Mouse (Mus musculus): ENCODE data around the gene Eya4.

Eya4 gene

GRCm38 (mm10) chr10:23233425-23233824 is 117.2 kb downstream of the Eya4 start:
- DNase-seq (ENCODE audit: low spot score in 2 of 2), result no peak

- no peak for DNase-seq (ENCODE audit: low spot score in 2 of 2)
Measured at GRCm38 (mm10) chr10:23230863-23231262, 119.7 kb downstream of the Eya4 start.

GRCm38 (mm10) chr10:23223336-23223735 is 127.2 kb downstream of the Eya4 start:
- no peak for DNase-seq (ENCODE audit: low spot score in 2 of 2)

GRCm38 (mm10) chr10:23220432-23220831 is 130.2 kb downstream of the Eya4 start:
- no peak for DNase-seq (ENCODE audit: low spot score in 2 of 2)

DNA sequence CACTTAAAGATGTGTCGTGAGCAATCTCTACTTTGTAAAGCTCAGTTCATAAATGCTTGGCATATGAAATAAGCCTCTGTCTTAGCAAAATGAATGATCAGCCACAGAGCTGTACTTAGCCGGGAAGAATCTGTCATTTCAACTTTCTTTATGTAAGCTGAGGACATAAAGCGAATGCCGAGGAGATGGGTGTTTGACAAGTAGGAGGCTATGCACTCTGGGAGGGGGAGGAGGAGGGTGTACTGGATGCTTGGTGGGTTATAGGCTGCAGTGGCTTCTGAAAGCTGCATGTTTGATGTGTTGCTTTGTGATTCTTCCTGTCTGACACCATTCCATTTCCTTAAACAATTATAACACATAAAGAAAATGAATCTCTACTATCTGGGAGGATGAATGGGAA is 133.8 kb downstream of the Eya4 start:
- DNase-seq (ENCODE audit: low spot score in 2 of 2), result no peak

DNA sequence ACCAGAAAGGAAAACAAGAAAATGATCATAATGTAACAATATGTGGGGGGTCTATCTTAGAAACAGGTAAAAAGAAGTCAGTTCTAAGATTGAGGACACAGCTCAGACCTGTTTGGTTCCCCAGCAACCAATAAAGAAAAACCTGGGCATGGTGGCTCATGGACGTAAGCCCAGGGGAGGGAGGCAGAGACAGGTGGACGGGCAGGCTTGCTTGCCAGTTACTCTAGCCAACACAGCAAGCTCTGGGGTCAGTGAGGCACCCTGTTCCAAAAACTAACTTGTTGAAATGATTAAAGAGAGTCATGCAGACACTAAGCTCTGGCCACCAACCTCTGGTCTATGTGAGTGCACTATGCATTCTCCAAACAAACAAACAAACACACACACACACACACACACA is 139.2 kb downstream of the Eya4 start:
- no peak for DNase-seq (ENCODE audit: low spot score in 2 of 2)

- DNase-seq (ENCODE audit: low spot score in 2 of 2), result no peak
Measured at GRCm38 (mm10) chr10:23203885-23204284, 146.7 kb downstream of the Eya4 start.

GRCm38 (mm10) chr10:23203144-23203838 is 147.3 kb downstream of the Eya4 start:
- DNase-seq (ENCODE audit: low spot score in 2 of 2), result no peak

DNA sequence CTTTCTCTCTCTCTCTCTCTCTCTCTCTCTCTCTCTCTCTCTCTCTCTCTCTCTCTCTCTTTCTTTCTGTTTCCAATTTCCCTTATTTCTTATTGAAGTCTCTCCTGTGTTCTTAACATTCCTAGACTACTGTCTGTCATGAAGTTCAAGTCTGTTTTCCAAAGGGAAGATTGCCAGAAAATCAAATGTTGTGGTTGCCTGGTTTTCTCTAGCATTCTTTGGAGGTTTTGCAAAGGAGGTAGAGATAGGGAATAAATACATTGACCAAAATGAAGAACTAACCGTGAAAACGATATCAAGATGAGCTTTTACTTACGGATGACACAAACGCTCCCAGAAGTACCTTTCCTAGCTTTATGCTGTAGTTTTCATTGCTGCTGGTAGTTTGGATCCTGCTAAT is 148.0 kb downstream of the Eya4 start:
- no peak for DNase-seq (ENCODE audit: low spot score in 2 of 2)

DNA sequence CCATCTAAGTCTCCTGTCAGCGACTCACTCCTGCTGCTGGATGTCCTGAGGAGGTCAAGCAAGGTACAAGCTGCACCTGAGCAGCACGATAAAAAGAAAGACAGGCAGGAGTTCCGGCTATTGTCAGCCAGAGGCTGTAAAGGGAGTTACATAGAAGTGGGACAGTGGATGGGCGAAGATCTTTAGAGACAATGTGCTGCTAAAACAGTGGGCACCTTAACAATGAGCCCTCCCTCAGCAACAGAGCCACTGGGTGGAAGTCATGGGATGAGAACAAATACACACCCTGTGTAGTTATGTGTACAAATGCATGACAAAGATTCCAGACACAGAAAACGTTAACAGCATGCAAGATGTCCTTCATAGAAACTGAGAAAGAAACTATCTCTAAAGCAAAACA is 152.3 kb downstream of the Eya4 start:
- no peak for DNase-seq (ENCODE audit: low spot score in 2 of 2)

DNA sequence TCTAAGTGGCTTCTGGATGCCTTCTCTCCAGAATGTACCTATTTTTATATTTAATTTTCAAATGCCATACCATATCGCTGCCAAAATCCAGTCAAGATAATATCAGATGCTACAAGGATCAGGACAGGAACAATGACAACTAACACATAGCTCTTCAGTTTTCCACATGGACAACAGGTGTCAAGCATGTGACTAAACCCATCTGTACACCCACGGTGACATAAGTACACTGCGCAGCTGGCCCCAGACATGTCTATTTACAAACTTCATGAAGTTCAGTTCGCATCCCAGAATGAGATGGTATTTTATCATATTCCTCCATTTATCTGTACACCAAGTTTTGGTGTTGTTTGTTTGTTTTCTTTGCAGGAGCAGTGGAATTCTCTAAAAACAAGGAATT is 154.2 kb downstream of the Eya4 start:
- no peak for DNase-seq (ENCODE audit: low spot score in 2 of 2)

- DNase-seq (ENCODE audit: low spot score in 2 of 2), result no peak
Measured at GRCm38 (mm10) chr10:23195337-23195736, 155.2 kb downstream of the Eya4 start.

- DNase-seq (ENCODE audit: low spot score in 2 of 2), result no peak
Measured at GRCm38 (mm10) chr10:23189836-23190235, 160.8 kb downstream of the Eya4 start.

DNA sequence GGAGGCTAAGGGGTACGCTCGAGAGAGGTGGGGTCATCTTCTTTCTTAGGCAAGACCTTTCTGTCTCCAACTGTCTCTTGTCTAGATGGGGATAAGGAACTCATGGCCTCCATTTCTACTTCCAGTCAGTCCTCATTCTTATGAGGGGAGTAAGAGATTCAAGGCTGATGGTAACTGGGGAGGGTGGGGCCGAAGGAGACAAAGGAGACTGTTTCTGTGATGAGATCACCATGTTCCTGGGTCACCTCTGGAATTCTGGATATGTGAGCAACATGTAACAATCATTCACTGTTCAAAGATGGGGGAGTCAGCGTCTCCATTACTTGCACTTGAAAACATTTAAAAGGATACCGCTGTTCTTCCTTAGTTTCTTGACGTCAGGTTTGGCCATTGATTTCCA is 165.2 kb downstream of the Eya4 start:
- no peak for DNase-seq (ENCODE audit: low spot score in 2 of 2)

- DNase-seq (ENCODE audit: low spot score in 2 of 2), result no peak
Measured at GRCm38 (mm10) chr10:23181572-23182493, 168.8 kb downstream of the Eya4 start.

DNA sequence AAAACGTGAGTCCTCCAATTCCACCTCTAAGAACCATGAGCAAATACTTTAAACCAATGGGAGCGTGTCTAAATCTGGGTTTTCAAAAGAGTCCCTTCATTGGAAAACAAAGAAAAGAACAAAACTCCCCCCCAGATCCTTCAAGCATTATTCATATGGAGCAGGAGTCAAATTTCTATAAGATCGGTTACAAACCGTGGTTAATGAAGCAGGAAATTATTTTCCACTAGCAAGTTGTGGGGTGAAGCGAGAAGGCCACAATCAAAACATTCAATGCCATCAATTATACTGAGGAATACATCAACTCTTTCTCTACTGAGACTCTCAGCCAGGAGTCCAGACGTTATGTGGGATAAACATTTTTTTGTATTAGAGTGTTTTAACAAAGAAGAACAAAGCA is 171.3 kb downstream of the Eya4 start:
- DNase-seq (ENCODE audit: low spot score in 2 of 2), result no peak

- no peak for DNase-seq (ENCODE audit: low spot score in 2 of 2)
Measured at GRCm38 (mm10) chr10:23177347-23178046, 173.1 kb downstream of the Eya4 start.

DNA sequence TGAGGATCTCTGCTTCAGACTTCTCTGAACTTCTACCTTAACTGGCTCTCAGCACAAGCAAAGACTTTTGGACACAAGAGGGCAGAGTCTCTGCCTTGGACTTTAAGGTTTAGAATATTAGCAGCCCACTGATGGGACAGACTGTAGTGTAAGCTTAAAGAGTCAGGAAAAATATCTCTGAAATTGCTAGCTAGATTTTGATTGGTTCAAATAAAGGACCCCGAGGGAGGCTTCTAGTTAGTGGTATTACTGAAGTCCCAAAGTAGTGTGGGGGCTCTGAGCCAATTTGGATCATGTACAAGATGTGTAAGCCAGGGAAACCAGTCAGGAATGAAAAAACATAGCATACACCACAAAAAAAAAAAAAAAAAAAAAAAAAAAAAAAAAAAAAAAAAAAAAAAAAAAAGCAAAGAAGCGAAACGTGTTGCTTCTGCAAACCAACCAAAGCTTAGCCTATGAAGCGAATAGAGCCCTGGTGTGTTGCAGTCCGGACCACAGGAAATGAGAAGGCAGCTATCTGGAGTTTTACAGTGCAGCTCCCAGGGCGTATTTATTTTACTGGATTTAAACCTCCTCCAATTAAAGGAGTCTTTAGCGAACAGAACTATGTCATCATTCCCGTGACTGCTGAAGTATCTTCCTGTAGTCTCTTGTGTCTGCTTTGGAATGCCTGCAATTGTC is 173.8 kb downstream of the Eya4 start:
- no peak for DNase-seq (ENCODE audit: low spot score in 2 of 2)

- no peak for DNase-seq (ENCODE audit: low spot score in 2 of 2)
Measured at GRCm38 (mm10) chr10:23171541-23171940, 179.0 kb downstream of the Eya4 start.

DNA sequence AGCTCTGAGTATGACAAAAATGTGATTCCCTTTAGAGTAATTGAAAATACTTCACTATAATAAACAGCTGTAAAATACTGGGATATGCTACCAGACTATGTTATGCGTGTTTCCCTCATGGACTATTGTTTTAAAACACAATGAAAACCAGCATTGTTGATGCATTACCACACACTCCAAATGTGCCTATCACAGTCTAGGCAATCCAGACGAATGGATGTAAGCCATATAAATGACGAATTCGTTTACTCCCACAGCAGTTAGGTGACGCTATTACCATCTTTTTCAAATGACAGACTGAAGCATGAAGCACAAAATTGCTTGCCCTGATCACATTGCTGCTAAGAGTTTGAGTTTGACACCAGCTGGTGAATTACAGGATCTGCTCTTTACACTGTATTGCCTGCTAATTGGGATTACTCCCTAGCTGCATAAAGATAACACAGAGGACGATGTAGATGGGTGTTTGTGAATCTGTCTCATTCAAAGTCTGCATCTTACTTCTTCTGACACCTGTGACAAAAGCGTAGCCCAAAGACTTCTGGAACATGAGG is 185.4 kb downstream of the Eya4 start:
- DNase-seq (ENCODE audit: low spot score in 2 of 2), result no peak

DNA sequence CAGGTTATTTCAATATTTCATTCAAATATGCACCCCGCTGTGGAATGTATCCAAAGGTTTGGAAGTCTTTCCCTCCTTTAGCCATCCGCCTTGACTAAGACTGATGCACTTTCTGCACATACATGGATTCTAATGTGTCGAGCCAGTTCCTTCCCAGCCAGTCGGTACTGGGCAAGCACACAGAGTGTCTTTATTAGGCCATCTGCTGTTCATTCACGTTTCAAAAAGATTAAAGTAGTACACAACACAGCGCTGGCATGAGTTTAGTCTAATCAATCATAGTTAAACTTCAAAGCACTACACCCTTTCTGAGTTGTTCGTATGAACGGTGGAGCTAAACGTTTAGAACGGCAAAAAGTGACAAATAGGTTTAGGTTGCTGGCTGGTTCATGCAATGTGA is 190.7 kb downstream of the Eya4 start:
- DNase-seq (ENCODE audit: low spot score in 2 of 2), result no peak

- DNase-seq (ENCODE audit: low spot score in 2 of 2), result no peak
Measured at GRCm38 (mm10) chr10:23159138-23159537, 191.4 kb downstream of the Eya4 start.

Measured in natural killer cell, adult 2 months (primary cell).